Mouse (Mus musculus) kidney, embryonic 16.5 days (tissue): ENCODE data around the gene Ppox. TPM values are rescaled to one million over a fixed set of nuclear protein-coding genes. Genes with fewer than 3 reads are reported as not detected.
A peak's percentile ranks its signal among the peaks of the same experiment; 100 is the strongest.
"Not testable (repeated sequence)": the region's sequence is repeated elsewhere in the genome, so short reads cannot be mapped to it uniquely, and the experiment has no call there.

Experiments
- ATAC-seq: fragments of 200-750 bp; cut with Nextera tagmentation; 2 replicates; pipeline ENCODE4 v1.8.0; 2017; ENCODE audit warnings: moderate TSS enrichment; ENCODE audit not compliant: low FRiP score, low TSS enrichment
- H3K27ac ChIP-seq: fragments of 300-500 bp; sonication (generic); 2 replicates; pipeline ENCODE4 v1.5.1; 2014; ENCODE audit warnings: low read length
- H3K27me3 ChIP-seq: fragments of 300-500 bp; sonication (generic); 2 replicates; pipeline ENCODE4 v1.6.1; 2014; ENCODE audit warnings: low read length, control low read depth, mixed read lengths; ENCODE audit not compliant: insufficient read depth
- H3K36me3 ChIP-seq: fragments of 300-500 bp; sonication (generic); 2 replicates; pipeline ENCODE4 v1.6.1; 2014; ENCODE audit warnings: low read length, control low read depth, mixed read lengths; ENCODE audit not compliant: insufficient read depth
- H3K4me1 ChIP-seq: fragments of 300-500 bp; sonication (generic); 2 replicates; pipeline ENCODE4 v1.6.1; 2014; ENCODE audit warnings: low read length, control low read depth, mixed read lengths; ENCODE audit not compliant: insufficient read depth
- H3K4me2 ChIP-seq: fragments of 300-500 bp; sonication (generic); replicated peaks from 2 replicates; pipeline ENCODE4 v1.6.1; 2014; ENCODE audit warnings: low read depth, low read length
- H3K4me3 ChIP-seq: fragments of 300-500 bp; sonication (generic); 2 replicates; pipeline ENCODE4 v1.5.1; 2014; ENCODE audit warnings: mild to moderate bottlenecking, low read length
- H3K9ac ChIP-seq: fragments of 300-500 bp; sonication (generic); replicated peaks from 2 replicates; pipeline ENCODE4 v1.6.1; 2014; ENCODE audit warnings: low read length
- H3K9me3 ChIP-seq: fragments of 300-500 bp; sonication (generic); 2 replicates; pipeline ENCODE4 v1.6.1; 2016; ENCODE audit warnings: low read length, control low read depth
- WGBS: fragments of 180-500 bp; shearing (Covaris S2); extraction: QIAGEN DNeasy Blood & Tissue Kit; methylation state at CpG from one replicate; pipeline ENCODE4 v1.1.7; 2014; 5-methylcytosine and 5-hydroxymethylcytosine counted together
- polyA plus RNA-seq: library from polyadenylated mRNA; unstranded; fragments of >200 nt; fragmentation: Nextera tagmentation; extraction: Ambion mirVana; gene quantifications from 2 replicates; pipeline ENCODE4 v1.2.1, GENCODE M21; 2015

The Ppox gene
- polyA plus RNA-seq, 1 experiment from 2014 or later = 69.2 TPM

DNA sequence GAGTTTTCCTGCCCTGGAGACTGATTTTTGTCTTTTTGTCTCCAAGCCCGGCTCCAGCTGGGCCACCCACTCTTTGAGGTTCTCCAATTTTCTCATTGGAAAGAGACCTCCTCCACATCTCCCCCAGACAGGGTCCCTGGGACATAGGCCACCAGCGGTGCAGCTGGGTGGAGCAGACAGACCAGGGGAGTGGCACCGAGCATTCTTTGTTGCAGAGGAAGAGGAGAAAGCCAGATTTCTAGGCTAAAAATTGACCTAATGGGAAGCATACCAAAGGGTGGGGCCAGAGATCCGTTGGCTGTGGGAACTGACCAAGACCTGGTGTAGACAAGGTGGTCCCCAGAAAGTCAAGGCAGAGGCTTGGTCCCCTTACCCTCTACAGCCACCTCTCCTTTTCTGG lies 33.1 kb downstream of the Ppox start:
- peaks cover 24% of the 10 kb centered on the region for H3K36me3 ChIP-seq
- ATAC-seq = no peak
- H3K9ac ChIP-seq = peak overlapping the region; percentile 60
- H3K4me3 ChIP-seq = peak overlapping the region; percentile 93
- H3K4me2 ChIP-seq = peak overlapping the region; percentile 68
- H3K4me1 ChIP-seq = peaks cover 64% of the 10 kb centered on the region
- WGBS = 13% methylated on average over 4 of the region's 4 CpGs
- peak overlapping the region; percentile 95 for H3K27ac ChIP-seq
- no peaks in the 10 kb centered on the region for H3K9me3 ChIP-seq
- no peaks in the 10 kb centered on the region for H3K27me3 ChIP-seq

GRCm38 (mm10) chr1:171247453-171247841 lies 33.5 kb downstream of the Ppox start:
- 9% methylated on average over 13 of the region's 13 CpGs for WGBS

GRCm38 (mm10) chr1:171246709-171247452 lies 34.1 kb downstream of the Ppox start:
- H3K9ac ChIP-seq = peak overlapping the region; percentile 97
- H3K36me3 ChIP-seq = peaks cover 32% of the 10 kb centered on the region
- no peaks in the 10 kb centered on the region for H3K27me3 ChIP-seq
- H3K27ac ChIP-seq = peak overlapping the region; percentile 95
- peaks cover 53% of the 10 kb centered on the region for H3K4me1 ChIP-seq
- no peaks in the 10 kb centered on the region for H3K9me3 ChIP-seq
- WGBS = under 1% methylated on average over 41 of the region's 41 CpGs
- H3K4me2 ChIP-seq = peak overlapping the region; percentile 87
- H3K4me3 ChIP-seq = peak overlapping the region; percentile 93
- peak; percentile 86 for ATAC-seq

More at GRCm38 (mm10) chr1:171247453-171247841, 33.5 kb downstream of the Ppox start:
- Histone ChIP-seq H3K9me3 (no peaks in the 10 kb centered on the region), H3K36me3 (peaks cover 29% of the 10 kb centered on the region), H3K27me3 (no peaks in the 10 kb centered on the region), H3K4me3 (peak overlapping the region; percentile 93), H3K27ac (peak overlapping the region; percentile 95), H3K4me1 (peaks cover 59% of the 10 kb centered on the region), H3K4me2 (peak overlapping the region; percentile 68), H3K9ac (peak overlapping the region; percentile 60)
- 0 out of 2 replicates have a peak, but pooled peaks have one; percentile 1 for ATAC-seq

DNA sequence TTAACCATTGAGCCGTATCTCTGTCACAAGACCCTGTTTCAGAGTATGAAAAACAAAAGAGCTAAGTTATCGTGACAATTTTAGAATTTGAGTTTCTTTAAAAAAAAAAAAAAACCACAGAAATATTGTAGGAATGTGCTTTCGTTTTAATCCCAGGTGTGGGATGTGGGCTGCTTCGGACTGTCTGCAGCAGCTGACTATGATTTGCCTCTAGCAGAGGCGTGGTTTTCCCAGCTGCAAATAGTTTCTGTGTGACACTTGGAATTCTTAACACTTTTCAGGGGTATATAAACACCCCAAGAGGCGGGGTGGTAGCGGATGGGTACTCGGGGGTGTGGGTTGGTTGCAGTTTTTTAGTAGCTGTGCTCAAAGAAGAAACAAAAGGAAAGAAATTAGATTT lies 35.6 kb downstream of the Ppox start:
- H3K9ac ChIP-seq = no peak overlapping the region
- no peak overlapping the region for H3K4me2 ChIP-seq
- no peak for ATAC-seq
- H3K4me3 ChIP-seq = no peak overlapping the region
- H3K27me3 ChIP-seq = no peaks in the 10 kb centered on the region
- peaks cover 39% of the 10 kb centered on the region for H3K36me3 ChIP-seq
- 89% methylated on average over 8 of the region's 8 CpGs for WGBS
- no peaks in the 10 kb centered on the region for H3K9me3 ChIP-seq
- no peak overlapping the region for H3K27ac ChIP-seq
- H3K4me1 ChIP-seq = peaks cover 40% of the 10 kb centered on the region

- WGBS = 84% methylated on average over 12 of the region's 12 CpGs
- not testable (repeated sequence) for H3K9me3 ChIP-seq, H3K4me3 ChIP-seq, H3K4me2 ChIP-seq, H3K9ac ChIP-seq, ATAC-seq, H3K27me3 ChIP-seq, H3K27ac ChIP-seq
- H3K36me3 ChIP-seq = peaks cover 69% of the 10 kb centered on the region
- H3K4me1 ChIP-seq = peaks cover 14% of the 10 kb centered on the region
Observed at GRCm38 (mm10) chr1:171241952-171242351, 39.0 kb downstream of the Ppox start.

GRCm38 (mm10) chr1:171240911-171241310 lies 40.1 kb downstream of the Ppox start:
- ATAC-seq = no peak
- Histone ChIP-seq H3K4me1 (peaks cover 9% of the 10 kb centered on the region), H3K9me3 (no peaks in the 10 kb centered on the region), H3K27me3 (no peaks in the 10 kb centered on the region), H3K27ac (no peak overlapping the region), H3K4me3 (no peak overlapping the region), H3K4me2 (no peak overlapping the region), H3K36me3 (peaks cover 78% of the 10 kb centered on the region), H3K9ac (no peak overlapping the region)
- 83% methylated on average over 10 of the region's 10 CpGs for WGBS

DNA sequence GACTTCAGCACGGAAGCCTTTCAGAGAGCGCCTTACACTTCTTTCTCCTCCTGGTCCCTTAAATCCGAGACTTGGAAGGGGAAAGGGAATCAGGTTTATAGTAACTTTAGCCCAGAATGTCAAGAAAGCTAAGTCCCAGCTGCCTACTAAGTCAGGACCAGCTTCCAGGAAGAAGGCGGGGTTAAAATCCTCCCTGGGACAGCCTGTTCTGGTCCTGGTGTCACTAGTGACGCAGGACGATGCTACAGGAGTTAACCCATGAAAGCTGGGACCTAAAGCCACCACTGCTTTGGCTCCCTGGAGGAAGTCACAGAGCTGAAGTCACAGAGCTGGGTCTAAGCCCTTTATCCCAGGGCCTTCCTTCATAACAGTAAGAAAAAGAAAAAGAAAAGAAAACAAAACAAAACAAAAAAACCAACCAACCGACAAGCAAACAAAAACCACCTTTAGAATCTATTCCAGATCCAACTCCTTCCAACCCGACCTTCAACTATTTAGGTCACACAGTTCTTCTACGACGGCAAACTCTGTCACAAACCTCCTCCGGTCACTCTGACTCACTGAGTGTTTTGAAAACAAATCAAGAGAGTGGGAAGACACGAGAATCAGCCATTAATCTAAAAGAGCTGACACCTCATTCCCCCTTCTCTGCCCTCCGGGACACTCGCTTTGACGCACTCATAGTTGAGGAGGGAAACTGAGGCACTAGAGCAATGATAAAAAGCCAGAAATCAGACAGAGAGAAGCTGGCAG lies 40.8 kb downstream of the Ppox start:
- no peak overlapping the region; the same call in 1 of the 2 replicates for H3K27ac ChIP-seq
- 45% methylated on average over 15 of the region's 15 CpGs for WGBS

GRCm38 (mm10) chr1:171238463-171238862 lies 42.5 kb downstream of the Ppox start:
- H3K9ac ChIP-seq = no peak overlapping the region
- ATAC-seq = no peak; the same call in 1 of the 2 replicates
- no peaks in the 10 kb centered on the region for H3K27me3 ChIP-seq

More for the DNA sequence above, 40.8 kb downstream of the Ppox start:
- no peaks in the 10 kb centered on the region for H3K27me3 ChIP-seq
- 0 out of 2 replicates have a peak overlapping the region, but pooled peaks have one; percentile 35 for H3K9ac ChIP-seq
- H3K4me2 ChIP-seq = no peak overlapping the region
- 0 out of 2 replicates have a peak, but pooled peaks have one; percentile 56 for ATAC-seq
- no peak overlapping the region for H3K4me3 ChIP-seq
- peaks cover 80% of the 10 kb centered on the region for H3K36me3 ChIP-seq
- 0 out of 2 replicates have a peak, but pooled peaks cover 3% of the 10 kb centered on the region for H3K4me1 ChIP-seq
- H3K9me3 ChIP-seq = no peaks in the 10 kb centered on the region

DNA sequence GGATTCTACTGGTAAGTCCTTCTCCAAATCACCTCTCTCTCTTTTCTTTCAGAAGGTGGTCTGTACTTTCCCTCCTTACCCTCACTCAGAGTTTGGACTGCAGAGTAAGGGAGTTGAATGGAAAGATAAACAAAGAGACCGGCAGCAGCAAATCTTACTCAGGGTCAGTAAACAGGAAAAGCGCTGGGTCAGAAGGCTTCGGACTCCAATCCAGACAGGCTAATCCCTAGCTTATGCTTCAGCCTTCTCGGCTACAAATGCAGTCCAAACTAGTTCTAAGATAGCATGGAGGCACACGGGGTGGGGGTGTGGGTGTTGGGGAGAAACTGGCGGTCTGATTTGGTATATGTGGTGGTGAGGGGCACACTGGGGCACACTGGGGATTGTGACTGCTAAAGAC lies 43.5 kb downstream of the Ppox start:
- no peaks in the 10 kb centered on the region for H3K27me3 ChIP-seq
- WGBS = 80% methylated on average over 6 of the region's 6 CpGs
- peaks cover 73% of the 10 kb centered on the region for H3K36me3 ChIP-seq
- no peak overlapping the region for H3K27ac ChIP-seq
- no peak overlapping the region for H3K4me3 ChIP-seq
- ATAC-seq = no peak
- H3K4me1 ChIP-seq = 0 out of 2 replicates have a peak, but pooled peaks cover 3% of the 10 kb centered on the region
- no peak overlapping the region for H3K9ac ChIP-seq
- no peak overlapping the region for H3K4me2 ChIP-seq
- H3K9me3 ChIP-seq = no peaks in the 10 kb centered on the region

More at GRCm38 (mm10) chr1:171238463-171238862, 42.5 kb downstream of the Ppox start:
- peaks cover 82% of the 10 kb centered on the region for H3K36me3 ChIP-seq
- WGBS = 69% methylated on average over 14 of the region's 14 CpGs
- 0 out of 2 replicates have a peak, but pooled peaks cover 3% of the 10 kb centered on the region for H3K4me1 ChIP-seq
- H3K4me2 ChIP-seq = no peak overlapping the region
- no peak overlapping the region for H3K4me3 ChIP-seq
- no peaks in the 10 kb centered on the region for H3K9me3 ChIP-seq
- H3K27ac ChIP-seq = no peak overlapping the region
